Mouse (Mus musculus) lung, postnatal 25 days (tissue): ENCODE data around the gene Pcyox1.

Experiments used
- DNase-seq: peaks from one replicate; pipeline ENCODE4 v3.0.0; 2022; ENCODE audit warnings: low spot score

Pcyox1 gene

GRCm38 (mm10) chr6:86396581-86397256 is at the start of gene Pcyox1:
Gene Pcyox1, minus strand, starts transcription at chr6:86397154.
- peak; percentile 88 for DNase-seq

GRCm38 (mm10) chr6:86445551-86445950 is 48.6 kb upstream of the Pcyox1 start:
- no peak for DNase-seq

- no peak for DNase-seq
These were observed 44.6 kb upstream of the Pcyox1 start for GRCm38 (mm10) chr6:86441571-86441970.

GRCm38 (mm10) chr6:86439531-86439930 is 42.6 kb upstream of the Pcyox1 start:
- DNase-seq = no peak

GRCm38 (mm10) chr6:86439119-86439496 is 42.2 kb upstream of the Pcyox1 start:
- no peak for DNase-seq

GRCm38 (mm10) chr6:86438272-86439118 is 41.5 kb upstream of the Pcyox1 start, which contains the start of gene C87436:
Gene C87436, plus strand, starts transcription at chr6:86438374.
- DNase-seq = peak; percentile 95

GRCm38 (mm10) chr6:86437711-86438110 is 40.8 kb upstream of the Pcyox1 start:
- DNase-seq = peak; percentile 55

- DNase-seq = no peak
These were observed 36.7 kb upstream of the Pcyox1 start for GRCm38 (mm10) chr6:86433696-86434095.

- no peak for DNase-seq
These were observed 34.6 kb upstream of the Pcyox1 start for GRCm38 (mm10) chr6:86431531-86431930.

- DNase-seq = no peak
These were observed 29.4 kb upstream of the Pcyox1 start, which contains the start of gene Gm44790 for GRCm38 (mm10) chr6:86426358-86426757. Gene Gm44790, plus strand, starts transcription at chr6:86426658.

GRCm38 (mm10) chr6:86420491-86420890 is 23.5 kb upstream of the Pcyox1 start:
- DNase-seq = no peak

- DNase-seq = no peak
These were observed 22.3 kb upstream of the Pcyox1 start for GRCm38 (mm10) chr6:86419239-86419638.

- DNase-seq = no peak
These were observed 21.8 kb upstream of the Pcyox1 start for GRCm38 (mm10) chr6:86418711-86419110.

GRCm38 (mm10) chr6:86406306-86406705 is 9.4 kb upstream of the Pcyox1 start:
- DNase-seq = no peak

GRCm38 (mm10) chr6:86404996-86405395 is 8.0 kb upstream of the Pcyox1 start:
- DNase-seq = no peak

GRCm38 (mm10) chr6:86404100-86404861 is 7.3 kb upstream of the Pcyox1 start, which contains the start of gene Tia1:
Gene Tia1, plus strand, starts transcription at chr6:86404219.
- peak; percentile 98 for DNase-seq

GRCm38 (mm10) chr6:86403728-86404099 is 6.8 kb upstream of the Pcyox1 start:
- DNase-seq = peak; percentile 87

- DNase-seq = no peak
These were observed 6.0 kb upstream of the Pcyox1 start for GRCm38 (mm10) chr6:86402681-86403607.

GRCm38 (mm10) chr6:86400972-86401371 is 4.0 kb upstream of the Pcyox1 start:
- peak; percentile 90 for DNase-seq

GRCm38 (mm10) chr6:86399995-86400394 is 3.0 kb upstream of the Pcyox1 start:
- DNase-seq = no peak

GRCm38 (mm10) chr6:86398986-86399385 is 2.0 kb upstream of the Pcyox1 start:
- no peak for DNase-seq
